In genomic region chr7:29305263-29305988, GRCm38 (mm10) we compare ENCODE assay signal across 9 mouse cellular contexts. TPM values are rescaled to one million over a fixed set of nuclear protein-coding genes. Genes with fewer than 3 reads are reported as not detected.
DNase-seq lines count a peak whose midpoint lies in the region; ATAC-seq lines count a peak whose summit lies in the region.
"Had no signal": no experiment of that assay in that cellular context is flagged by ENCODE, and none has a peak within 500 bp of the region (broad histone marks: within the 10 kb centered on the region; RNA-seq: fewer than 3 reads in every experiment).

No protein-coding gene starts in this region.

- H3K4me1 ChIP-seq in heart, embryonic 16.5 days (ENCODE audit: control insufficient read depth, insufficient read depth, low read length), result peaks cover 27% of the 10 kb centered on the region
- H3K4me1 ChIP-seq in midbrain, embryonic 12.5 days, result peaks cover 56% of the 10 kb centered on the region

- 27% methylated on average over 9 of the region's 9 CpGs for WGBS in heart, embryonic 16.5 days
- WGBS in midbrain, embryonic 12.5 days, result 8% methylated on average over 9 of the region's 9 CpGs

- intact Hi-C loops in heart, postnatal 36 days (cut with DNase I), result loop anchor here (5.0 to 10.0 kb wide), 2 partner anchors 217 to 561 kb away; partner anchors contain the start of genes Mrps12 and Sars2

- H3K27me3 ChIP-seq in heart, embryonic 16.5 days (ENCODE audit: control insufficient read depth, insufficient read depth, low read length), result peaks cover 59% of the 10 kb centered on the region
- H3K27me3 ChIP-seq in midbrain, embryonic 12.5 days, result peaks cover 3% of the 10 kb centered on the region; the same call in 1 of the 2 replicates

- DNase-seq in heart, postnatal 36 days, result no peak
- DNase-seq in adipocyte (ENCODE audit: low spot score), result peak; percentile 9
- peak; percentile 37 for DNase-seq in heart, postnatal 4 days
- no peak for DNase-seq in spleen, postnatal 4 days (ENCODE audit: low spot score in 2 of 2)
- no peak for DNase-seq in adrenal gland, postnatal 25 days

- peak overlapping the region; percentile 61 for H3K4me3 ChIP-seq in heart, embryonic 16.5 days (ENCODE audit: low read length)
- H3K4me3 ChIP-seq in midbrain, embryonic 12.5 days, result peak overlapping the region; percentile 70

- peak overlapping the region; percentile 91 for H3K4me2 ChIP-seq in heart, embryonic 16.5 days (ENCODE audit: low read depth, low read length)
- peak overlapping the region; percentile 79 for H3K4me2 ChIP-seq in midbrain, embryonic 12.5 days (replicated peaks)

- no peak for ATAC-seq in heart, embryonic 16.5 days (replicated peaks; ENCODE audit: extremely low read depth, insufficient read depth, low FRiP score)
- no peak for ATAC-seq in midbrain, embryonic 12.5 days (ENCODE audit: low FRiP score, low read depth)
- no peak for ATAC-seq in monocyte, adult 5-6 weeks (replicated peaks; ENCODE audit: insufficient number of reproducible peaks, low FRiP score, low TSS enrichment, poor library complexity, severe bottlenecking)

- 0 out of 2 replicates have a peak overlapping the region, but pooled peaks have one; percentile 16 for H3K9ac ChIP-seq in heart, embryonic 16.5 days (ENCODE audit: low read length)
- peak overlapping the region; percentile 82 for H3K9ac ChIP-seq in midbrain, embryonic 12.5 days (replicated peaks)

- no peaks in the 10 kb centered on the region for H3K36me3 ChIP-seq in heart, embryonic 16.5 days (ENCODE audit: control insufficient read depth, insufficient read depth)
- H3K36me3 ChIP-seq in midbrain, embryonic 12.5 days, result no peaks in the 10 kb centered on the region

- no peak overlapping the region for H3K27ac ChIP-seq in heart, embryonic 16.5 days (ENCODE audit: low read length)
- peak overlapping the region; percentile 91 for H3K27ac ChIP-seq in midbrain, embryonic 12.5 days (replicated peaks)

- H3K9me3 ChIP-seq in heart, embryonic 16.5 days (replicated peaks; ENCODE audit: control insufficient read depth, low read length), result no peaks in the 10 kb centered on the region
- no peaks in the 10 kb centered on the region for H3K9me3 ChIP-seq in midbrain, embryonic 12.5 days

RNA-seq across cellular contexts. Expression of gene Dpf1, which starts 1.7 kb away (rescaled TPM):
- 2.0 and 3.0 TPM in 2 replicates for polyA plus RNA-seq in heart, embryonic 16.5 days (2015; fragmentation: Nextera tagmentation; extraction: Ambion mirVana)
- under 1 TPM; 0.44 to 0.51 TPM for total RNA-seq in heart, postnatal 36 days (2021)
- total RNA-seq in heart, postnatal 4 days (2021), result 1 to 10 TPM; 1.2 to 1.8 TPM
- 115 and 119 TPM in 2 replicates for polyA plus RNA-seq in midbrain, embryonic 12.5 days (2016; fragmentation: Nextera tagmentation; extraction: Ambion mirVana)
- total RNA-seq in monocyte, adult 5-6 weeks (2017), result not detected in 3 replicates
- 0.95 and 1.6 TPM in 2 replicates for total RNA-seq in adrenal gland, postnatal 25 days (2021)

RNA-seq across cellular contexts. Expression of gene Ppp1r14a, which starts 16.3 kb away (rescaled TPM):
- 14.2 and 25.4 TPM in 2 replicates for polyA plus RNA-seq in heart, embryonic 16.5 days (2015; fragmentation: Nextera tagmentation; extraction: Ambion mirVana)
- 10 to 100 TPM in 1 of 2 experiments, 1 to 10 TPM in 1; 9.6 to 10.5 TPM for total RNA-seq in heart, postnatal 36 days (2021)
- 10 to 100 TPM; 22.8 to 24.7 TPM for total RNA-seq in heart, postnatal 4 days (2021)
- 19.2 and 20.0 TPM in 2 replicates for polyA plus RNA-seq in midbrain, embryonic 12.5 days (2016; fragmentation: Nextera tagmentation; extraction: Ambion mirVana)
- total RNA-seq in monocyte, adult 5-6 weeks (2017), result not detected in 3 replicates
- 5.5 and 6.7 TPM in 2 replicates for total RNA-seq in adrenal gland, postnatal 25 days (2021)
- total RNA-seq: hematopoietic stem cell, adult 5-6 weeks had no signal

RNA-seq across cellular contexts. Expression of gene Spint2, which starts 23.7 kb away (rescaled TPM):
- polyA plus RNA-seq in heart, embryonic 16.5 days (2015; fragmentation: Nextera tagmentation; extraction: Ambion mirVana), result 114 and 116 TPM in 2 replicates
- 10 to 100 TPM; 34.8 to 44.9 TPM for total RNA-seq in heart, postnatal 36 days (2021)
- total RNA-seq in heart, postnatal 4 days (2021), result 10 to 100 TPM; 71.2 to 73.7 TPM
- 23.8 and 25.7 TPM in 2 replicates for polyA plus RNA-seq in midbrain, embryonic 12.5 days (2016; fragmentation: Nextera tagmentation; extraction: Ambion mirVana)
- 2.6 to 4.4 TPM (median 4.2 TPM) in 3 replicates for total RNA-seq in monocyte, adult 5-6 weeks (2017)
- total RNA-seq in adrenal gland, postnatal 25 days (2021), result 23.0 and 36.9 TPM in 2 replicates

RNA-seq across cellular contexts. Expression of gene 2200002D01Rik, which starts 57.2 kb away (rescaled TPM):
- polyA plus RNA-seq in heart, embryonic 16.5 days (2015; fragmentation: Nextera tagmentation; extraction: Ambion mirVana), result 7.6 and 10.3 TPM in 2 replicates
- 1 to 10 TPM; 1.9 to 2.0 TPM for total RNA-seq in heart, postnatal 36 days (2021)
- 1 to 10 TPM; 4.4 to 8.1 TPM for total RNA-seq in heart, postnatal 4 days (2021)
- polyA plus RNA-seq in midbrain, embryonic 12.5 days (2016; fragmentation: Nextera tagmentation; extraction: Ambion mirVana), result 2.1 and 2.9 TPM in 2 replicates
- 0.29 to 3.4 TPM in 2 of 3 replicates, not detected in the other for total RNA-seq in monocyte, adult 5-6 weeks (2017)
- 0.86 and 2.0 TPM in 2 replicates for total RNA-seq in adrenal gland, postnatal 25 days (2021)

Comparison
In these comparisons a context has a peak if more than half of its experiments do, and no peak if none do; other contexts are left out.
1. DNase-seq: peak in adipocyte (single experiment) and heart, postnatal 4 days (single experiment); none in heart, postnatal 36 days (0 of 2), spleen, postnatal 4 days (0 of 2) and adrenal gland, postnatal 25 days (single experiment).